Mouse (Mus musculus): ENCODE results near the gene Tmem104. TPM values are rescaled to one million over a fixed set of nuclear protein-coding genes. Genes with fewer than 3 reads are reported as not detected.
A peak's percentile ranks its signal among the peaks of the same experiment; 100 is the strongest.

Tmem104 gene
- total and polyA plus RNA-seq, 2 experiments, result 5.3 to 8.7 TPM

DNA sequence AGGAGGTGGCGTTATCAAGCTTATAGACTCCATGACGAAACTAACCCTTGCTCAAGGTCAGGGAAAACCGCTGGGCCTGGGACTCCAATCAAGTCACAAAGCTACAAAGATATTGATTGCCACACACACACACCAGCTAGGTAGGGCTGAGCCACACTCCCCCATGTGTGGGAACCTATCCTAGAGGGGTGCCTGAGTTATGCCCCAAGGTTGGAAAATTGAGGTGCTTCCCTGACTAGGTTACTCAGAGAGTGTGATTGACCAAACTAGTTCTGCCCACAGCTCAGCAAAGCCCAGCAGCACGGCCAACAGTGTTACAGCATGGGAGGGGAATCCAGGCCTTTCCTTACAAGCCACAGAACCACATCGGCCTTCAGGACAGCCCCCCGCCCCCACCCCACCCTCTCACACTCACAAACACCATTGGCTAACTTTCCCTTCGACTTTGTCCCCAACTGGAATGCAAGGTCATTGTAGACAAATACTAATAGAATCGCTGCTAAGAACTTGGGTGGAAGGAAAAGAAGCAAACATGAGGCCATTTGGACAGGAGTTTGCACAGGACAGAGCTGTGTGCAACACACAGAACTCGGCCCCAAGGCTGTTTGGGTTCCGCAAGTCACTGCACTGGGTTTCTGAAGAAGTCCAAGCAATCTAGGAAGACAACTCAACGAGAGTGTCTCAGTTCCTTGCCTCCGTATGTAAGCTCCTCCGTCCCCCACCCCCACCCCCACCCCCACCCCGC lies 105.5 kb downstream of the Tmem104 start:
- no peaks in the 10 kb centered on the region for H3K27me3 ChIP-seq (ENCODE audit: control insufficient read depth, insufficient read depth, low read length)
- 21% methylated on average over 14 of the region's 14 CpGs for WGBS
- H3K4me1 ChIP-seq (ENCODE audit: control insufficient read depth, insufficient read depth, low read length), result peaks cover 30% of the 10 kb centered on the region
- H3K9ac ChIP-seq (ENCODE audit: low read depth, low read length), result peak overlapping the region; percentile 27
- H3K79me2 ChIP-seq (ENCODE audit: control insufficient read depth, insufficient read depth, low read length), result peaks cover 24% of the 10 kb centered on the region; the same call in 1 of the 2 replicates
- H3K4me3 ChIP-seq (ENCODE audit: insufficient read depth, low read depth, low read length), result peak overlapping the region; percentile 17; the same call in 1 of the 2 replicates
- TF ChIP-seq CTCF (IDR thresholded peaks at IDR 0.05; ENCODE audit: low read depth, low read length) (no peak), POLR2A (IDR thresholded peaks at IDR 0.05; ENCODE audit: extremely low read depth, insufficient read depth, low read length) (0 out of 2 replicates have a peak, but pooled peaks have one; percentile 13)
- peak; percentile 93 for DNase-seq (ENCODE audit: extremely low read depth, low read depth, low spot score)
- peak overlapping the region; percentile 96 for H3K27ac ChIP-seq (replicated peaks; ENCODE audit: insufficient read depth, low read depth, low read length)
- H3K36me3 ChIP-seq (ENCODE audit: control insufficient read depth, insufficient read depth, low read length), result peaks cover 9% of the 10 kb centered on the region; the same call in 1 of the 2 replicates

DNA sequence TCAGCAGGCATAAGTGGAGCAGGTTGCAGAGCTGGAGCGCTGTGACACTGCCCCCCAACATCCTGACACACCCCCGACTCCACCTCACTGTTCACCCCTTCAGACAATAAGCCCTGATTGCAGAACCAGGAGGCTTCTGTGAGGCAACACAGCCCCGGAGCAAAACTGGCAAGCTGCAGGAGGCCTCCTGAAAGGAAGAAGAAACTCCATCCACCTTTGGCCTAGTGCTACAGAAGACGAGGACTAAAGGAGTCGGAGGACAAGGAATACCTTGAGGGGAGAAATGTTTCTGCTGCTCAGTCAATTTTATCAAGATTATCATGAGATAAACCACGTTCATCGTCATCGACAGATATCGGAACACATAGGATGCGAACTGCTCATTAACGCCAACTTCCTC lies 108.7 kb downstream of the Tmem104 start:
- H3K36me3 ChIP-seq (ENCODE audit: control insufficient read depth, insufficient read depth, low read length), result peaks cover 7% of the 10 kb centered on the region; the same call in 1 of the 2 replicates
- DNase-seq (ENCODE audit: extremely low read depth, low read depth, low spot score), result no peak
- H3K9ac ChIP-seq (ENCODE audit: low read depth, low read length), result peak overlapping the region; percentile 47
- peak overlapping the region; percentile 86 for H3K4me3 ChIP-seq (ENCODE audit: insufficient read depth, low read depth, low read length)
- peaks cover 14% of the 10 kb centered on the region; the same call in 1 of the 2 replicates for H3K79me2 ChIP-seq (ENCODE audit: control insufficient read depth, insufficient read depth, low read length)
- 32% methylated on average over 11 of the region's 11 CpGs for WGBS
- TF ChIP-seq CTCF (IDR thresholded peaks at IDR 0.05; ENCODE audit: low read depth, low read length), result no peak
- no peak for TF ChIP-seq POLR2A (IDR thresholded peaks at IDR 0.05; ENCODE audit: extremely low read depth, insufficient read depth, low read length)
- H3K4me1 ChIP-seq (ENCODE audit: control insufficient read depth, insufficient read depth, low read length), result peaks cover 24% of the 10 kb centered on the region
- no peaks in the 10 kb centered on the region for H3K27me3 ChIP-seq (ENCODE audit: control insufficient read depth, insufficient read depth, low read length)
- peak overlapping the region; percentile 61 for H3K27ac ChIP-seq (replicated peaks; ENCODE audit: insufficient read depth, low read depth, low read length)

Other genes starting within 250 kb of the Tmem104 start
- 0.20 TPM in 1 of 2 replicates, not detected in the other for gene Cd300c, start 218.3 kb upstream of the Tmem104 start, total RNA-seq (2014; rRNA removed)
- 0.24 and 0.49 TPM in 2 replicates for gene Cd300c, start 218.3 kb upstream of the Tmem104 start, polyA plus RNA-seq (2012; rRNA removed)
- 6.6 and 7.4 TPM in 2 replicates for gene Cd300ld, start 197.6 kb upstream of the Tmem104 start, total RNA-seq (2014; rRNA removed)
- gene Cd300ld, start 197.6 kb upstream of the Tmem104 start, polyA plus RNA-seq (2012; rRNA removed), result 2.9 and 3.4 TPM in 2 replicates
- 5.6 and 7.9 TPM in 2 replicates for gene Cd300c2, start 185.6 kb upstream of the Tmem104 start, total RNA-seq (2014; rRNA removed)
- 3.5 and 4.9 TPM in 2 replicates for gene Cd300c2, start 185.6 kb upstream of the Tmem104 start, polyA plus RNA-seq (2012; rRNA removed)
- gene Cd300ld2, start 171.3 kb upstream of the Tmem104 start, total RNA-seq (2014; rRNA removed), result not detected in 2 replicates
- gene Cd300ld2, start 171.3 kb upstream of the Tmem104 start, polyA plus RNA-seq (2012; rRNA removed), result not detected in 2 replicates
- gene Cd300ld4, start 160.5 kb upstream of the Tmem104 start, total RNA-seq (2014; rRNA removed), result not detected in 2 replicates
- not detected in 2 replicates for gene Cd300ld4, start 160.5 kb upstream of the Tmem104 start, polyA plus RNA-seq (2012; rRNA removed)
- 0.18 TPM in 1 of 2 replicates, not detected in the other for gene Cd300ld5, start 149.7 kb upstream of the Tmem104 start, total RNA-seq (2014; rRNA removed)
- 0.14 TPM in 1 of 2 replicates, not detected in the other for gene Cd300ld5, start 149.7 kb upstream of the Tmem104 start, polyA plus RNA-seq (2012; rRNA removed)
- 3.7 and 4.1 TPM in 2 replicates for gene Cd300ld3, start 139.1 kb upstream of the Tmem104 start, total RNA-seq (2014; rRNA removed)
- 3.3 and 5.4 TPM in 2 replicates for gene Cd300ld3, start 139.1 kb upstream of the Tmem104 start, polyA plus RNA-seq (2012; rRNA removed)
- 1.4 and 1.5 TPM in 2 replicates for gene Cd300e, start 125.3 kb upstream of the Tmem104 start, total RNA-seq (2014; rRNA removed)
- gene Cd300e, start 125.3 kb upstream of the Tmem104 start, polyA plus RNA-seq (2012; rRNA removed), result 0.52 and 1.3 TPM in 2 replicates
- 0.09 and 0.20 TPM in 2 replicates for gene Rab37, start 96.1 kb upstream of the Tmem104 start, total RNA-seq (2014; rRNA removed)
- 0.16 and 0.20 TPM in 2 replicates for gene Rab37, start 96.1 kb upstream of the Tmem104 start, polyA plus RNA-seq (2012; rRNA removed)
- gene Cd300lf, start 53.5 kb upstream of the Tmem104 start, total RNA-seq (2014; rRNA removed), result 1.2 and 1.5 TPM in 2 replicates
- gene Cd300lf, start 53.5 kb upstream of the Tmem104 start, polyA plus RNA-seq (2012; rRNA removed), result 0.54 and 1.1 TPM in 2 replicates
- 113 and 117 TPM in 2 replicates for gene Slc9a3r1, start 24.1 kb upstream of the Tmem104 start, total RNA-seq (2014; rRNA removed)
- gene Slc9a3r1, start 24.1 kb upstream of the Tmem104 start, polyA plus RNA-seq (2012; rRNA removed), result 130 and 177 TPM in 2 replicates
- 42.7 and 43.7 TPM in 2 replicates for gene Nat9, start 372 bp downstream of the Tmem104 start, total RNA-seq (2014; rRNA removed)
- 28.7 and 35.2 TPM in 2 replicates for gene Nat9, start 372 bp downstream of the Tmem104 start, polyA plus RNA-seq (2012; rRNA removed)
- gene Grin2c, start 79.8 kb downstream of the Tmem104 start, total RNA-seq (2014; rRNA removed), result under 0.01 TPM in 1 of 2 replicates, not detected in the other
- 0.05 and 0.07 TPM in 2 replicates for gene Grin2c, start 79.8 kb downstream of the Tmem104 start, polyA plus RNA-seq (2012; rRNA removed)
- gene Fdxr, start 89.6 kb downstream of the Tmem104 start, total RNA-seq (2014; rRNA removed), result 13.7 and 15.8 TPM in 2 replicates
- 28.3 and 28.4 TPM in 2 replicates for gene Fdxr, start 89.6 kb downstream of the Tmem104 start, polyA plus RNA-seq (2012; rRNA removed)
- 56.1 and 78.8 TPM in 2 replicates for gene Fads6, start 110.2 kb downstream of the Tmem104 start, total RNA-seq (2014; rRNA removed)
- gene Fads6, start 110.2 kb downstream of the Tmem104 start, polyA plus RNA-seq (2012; rRNA removed), result 55.3 and 66.0 TPM in 2 replicates
- gene Otop2, start 119.7 kb downstream of the Tmem104 start, total RNA-seq (2014; rRNA removed), result not detected in 2 replicates
- gene Otop2, start 119.7 kb downstream of the Tmem104 start, polyA plus RNA-seq (2012; rRNA removed), result not detected in 2 replicates
- gene Ush1g, start 134.6 kb downstream of the Tmem104 start, total RNA-seq (2014; rRNA removed), result 0.20 and 0.28 TPM in 2 replicates
- 0.26 and 0.50 TPM in 2 replicates for gene Ush1g, start 134.6 kb downstream of the Tmem104 start, polyA plus RNA-seq (2012; rRNA removed)
- not detected in 2 replicates for gene Otop3, start 147.2 kb downstream of the Tmem104 start, total RNA-seq (2014; rRNA removed)
- gene Otop3, start 147.2 kb downstream of the Tmem104 start, polyA plus RNA-seq (2012; rRNA removed), result not detected in 2 replicates
- gene Hid1, start 180.3 kb downstream of the Tmem104 start, total RNA-seq (2014; rRNA removed), result 0.55 and 1.3 TPM in 2 replicates
- 1.1 and 3.1 TPM in 2 replicates for gene Hid1, start 180.3 kb downstream of the Tmem104 start, polyA plus RNA-seq (2012; rRNA removed)
- 1.3 and 1.4 TPM in 2 replicates for gene Cdr2l, start 194.4 kb downstream of the Tmem104 start, total RNA-seq (2014; rRNA removed)
- 2.4 and 2.7 TPM in 2 replicates for gene Cdr2l, start 194.4 kb downstream of the Tmem104 start, polyA plus RNA-seq (2012; rRNA removed)
- 54.7 and 67.2 TPM in 2 replicates for gene Mrpl58, start 216.3 kb downstream of the Tmem104 start, total RNA-seq (2014; rRNA removed)
- gene Mrpl58, start 216.3 kb downstream of the Tmem104 start, polyA plus RNA-seq (2012; rRNA removed), result 67.5 and 70.0 TPM in 2 replicates
- gene Atp5h, start 232.5 kb downstream of the Tmem104 start, total RNA-seq (2014; rRNA removed), result 480 and 648 TPM in 2 replicates
- gene Atp5h, start 232.5 kb downstream of the Tmem104 start, polyA plus RNA-seq (2012; rRNA removed), result 103 and 134 TPM in 2 replicates
- gene Kctd2, start 232.6 kb downstream of the Tmem104 start, total RNA-seq (2014; rRNA removed), result 10.0 and 14.2 TPM in 2 replicates
- gene Kctd2, start 232.6 kb downstream of the Tmem104 start, polyA plus RNA-seq (2012; rRNA removed), result 18.2 and 21.1 TPM in 2 replicates

All from liver, adult 2 months (tissue).